Mouse (Mus musculus) MEL (cell line): ENCODE measurements at regions not wholly inside any gene's neighbourhood (a gene's known extent, or its start where the extent isn't known, plus 50 kb on each side); places are given as distances from the start of the nearest gene placed in this dataset.

ENCODE experiments used
- DNase-seq: peaks from one replicate; pipeline ENCODE4 v3.0.0; 2011; ENCODE audit warnings: low read depth, low spot score
- H3K27ac ChIP-seq: 2 replicates; pipeline ENCODE4 v1.5.1; 2012; ENCODE audit warnings: low read depth, mild to moderate bottlenecking, control low read depth, low read length, moderate library complexity; ENCODE audit not compliant: control insufficient read depth
- H3K27me3 ChIP-seq, 2 experiments: fragments of 150-350 bp in 1 of 2; sonication (generic) in 1 of 2; 2 replicates each; pipeline ENCODE4 v1.6.1; 2012; ENCODE audit warnings: low read length in 2 of 2, mild to moderate bottlenecking in 2 of 2, improper control_type of control experiment in 1 of 2, moderate library complexity in 1 of 2; ENCODE audit not compliant: insufficient read depth in 2 of 2, control insufficient read depth in 1 of 2
- H3K36me3 ChIP-seq, 2 experiments: 2 replicates each; pipeline ENCODE4 v1.6.1; 2012 to 2014; ENCODE audit warnings: low read length in 2 of 2, improper control_type of control experiment in 1 of 2, inconsistent platforms in 1 of 2, mild to moderate bottlenecking in 1 of 2; ENCODE audit not compliant: insufficient read depth in 2 of 2, control insufficient read depth in 1 of 2
- H3K4me1 ChIP-seq, 2 experiments: fragments of 150-350 bp in 1 of 2; sonication (generic) in 1 of 2; 2 replicates each; pipeline ENCODE4 v1.6.1; 2012; ENCODE audit warnings: low read length in 2 of 2, improper control_type of control experiment in 1 of 2, mild to moderate bottlenecking in 1 of 2; ENCODE audit not compliant: insufficient read depth in 2 of 2, control insufficient read depth in 1 of 2
- H3K4me3 ChIP-seq, 2 experiments: fragments of 150-350 bp in 1 of 2; sonication (generic) in 1 of 2; 2 replicates each; pipeline ENCODE4 v1.5.1; 2012; ENCODE audit warnings: low read depth in 2 of 2, low read length in 2 of 2, mild to moderate bottlenecking in 2 of 2, moderate library complexity in 2 of 2, control low read depth in 1 of 2, improper control_type of control experiment in 1 of 2; ENCODE audit not compliant: control insufficient read depth in 1 of 2, insufficient read depth in 1 of 2
- H3K79me2 ChIP-seq: 2 replicates; pipeline ENCODE4 v1.6.1; 2012; ENCODE audit warnings: mild to moderate bottlenecking, low read length, moderate library complexity; ENCODE audit not compliant: control insufficient read depth, poor library complexity, insufficient read depth
- H3K9ac ChIP-seq: 2 replicates; pipeline ENCODE4 v1.6.1; 2012; ENCODE audit warnings: low read depth, mild to moderate bottlenecking, control low read depth, low read length, moderate library complexity; ENCODE audit not compliant: control insufficient read depth, poor library complexity, severe bottlenecking
- H3K9me3 ChIP-seq: fragments of 150-350 bp; sonication (generic); replicated peaks from 2 replicates; pipeline ENCODE4 v1.6.1; 2012; ENCODE audit warnings: mild to moderate bottlenecking, low read length, improper control_type of control experiment, moderate library complexity; ENCODE audit not compliant: insufficient read depth
- CTCF ChIP-seq, 3 experiments: IDR thresholded peaks in 2 of 3; conservative IDR thresholded peaks in 1 of 3; 2 replicates each; pipeline ENCODE4 v1.5.1; 2011 to 2012; ENCODE audit warnings: low read length in 3 of 3, low read depth in 2 of 3, mild to moderate bottlenecking in 2 of 3, improper control_type of control experiment in 1 of 3, inconsistent platforms in 1 of 3, mixed read lengths in 1 of 3, moderate library complexity in 1 of 3; ENCODE audit not compliant: control insufficient read depth in 1 of 3, insufficient read depth in 1 of 3, poor library complexity in 1 of 3, severe bottlenecking in 1 of 3
- ELF1 ChIP-seq: IDR thresholded peaks from 2 replicates; pipeline ENCODE4 v1.6.1; 2014; ENCODE audit warnings: low read depth, mild to moderate bottlenecking, inconsistent platforms, low read length, improper control_type of control experiment, moderate library complexity
- EP300 ChIP-seq, 2 experiments: IDR thresholded peaks; 2 replicates each; pipeline ENCODE4 v1.6.1; 2011; ENCODE audit warnings: improper control_type of control experiment in 2 of 2, low read length in 2 of 2, low read depth in 1 of 2, mild to moderate bottlenecking in 1 of 2
- ETS1 ChIP-seq: IDR thresholded peaks from 2 replicates; pipeline ENCODE4 v1.6.1; 2012; ENCODE audit warnings: low read depth, mild to moderate bottlenecking, inconsistent platforms, low read length, improper control_type of control experiment, moderate library complexity
- GABPA ChIP-seq: IDR thresholded peaks from 2 replicates; pipeline ENCODE4 v1.6.1; 2012; ENCODE audit warnings: low read depth, mild to moderate bottlenecking, inconsistent platforms, low read length, improper control_type of control experiment, moderate library complexity
- GATA1 ChIP-seq: IDR thresholded peaks from 2 replicates; pipeline ENCODE4 v1.6.1; 2011; ENCODE audit warnings: low read depth, low read length, improper control_type of control experiment
- HCFC1 ChIP-seq: IDR thresholded peaks from 2 replicates; pipeline ENCODE4 v1.6.1; 2012; ENCODE audit warnings: low read depth, mild to moderate bottlenecking, inconsistent platforms, low read length, improper control_type of control experiment, moderate library complexity
- JUND ChIP-seq: IDR thresholded peaks from 2 replicates; pipeline ENCODE4 v1.6.1; 2011; ENCODE audit warnings: low read depth, mild to moderate bottlenecking, improper control_type of control experiment, low read length
- KAT2A ChIP-seq: conservative IDR thresholded peaks from 2 replicates; pipeline ENCODE4 v1.6.1; 2012; ENCODE audit warnings: low read depth, low read length, improper control_type of control experiment, inconsistent platforms
- MAFK ChIP-seq: IDR thresholded peaks from 2 replicates; pipeline ENCODE4 v1.6.1; 2011; ENCODE audit warnings: low read depth, mild to moderate bottlenecking, low read length, improper control_type of control experiment, borderline replicate concordance
- MAX ChIP-seq: IDR thresholded peaks from 2 replicates; pipeline ENCODE4 v1.6.1; 2011; ENCODE audit warnings: low read length, improper control_type of control experiment
- MYB ChIP-seq: IDR thresholded peaks from 2 replicates; pipeline ENCODE4 v1.6.1; 2011; ENCODE audit warnings: mild to moderate bottlenecking, low read depth, low read length, improper control_type of control experiment
- MYC ChIP-seq: IDR thresholded peaks from 2 replicates; pipeline ENCODE4 v1.6.1; 2011; ENCODE audit warnings: low read depth, mild to moderate bottlenecking, low read length, improper control_type of control experiment, moderate library complexity
- NRF1 ChIP-seq: IDR thresholded peaks from 2 replicates; pipeline ENCODE4 v1.6.1; 2014; ENCODE audit warnings: low read depth, mild to moderate bottlenecking, inconsistent platforms, low read length, improper control_type of control experiment, moderate library complexity; ENCODE audit not compliant: poor library complexity, insufficient read depth, severe bottlenecking
- POLR2A ChIP-seq, 2 experiments: IDR thresholded peaks; 2 replicates each; pipeline ENCODE4 v1.6.1; 2011 to 2012; ENCODE audit warnings: low read length in 2 of 2, mild to moderate bottlenecking in 2 of 2, control low read depth in 1 of 2, improper control_type of control experiment in 1 of 2, low read depth in 1 of 2, moderate library complexity in 1 of 2; ENCODE audit not compliant: control insufficient read depth in 1 of 2, insufficient read depth in 1 of 2, poor library complexity in 1 of 2
- POLR2AphosphoS2 ChIP-seq: IDR thresholded peaks from 2 replicates; pipeline ENCODE4 v1.6.1; 2011; ENCODE audit warnings: low read length, improper control_type of control experiment
- RAD21 ChIP-seq: IDR thresholded peaks from 2 replicates; pipeline ENCODE4 v1.6.1; 2011; ENCODE audit warnings: mild to moderate bottlenecking, low read depth, low read length, improper control_type of control experiment
- TCF12 ChIP-seq: IDR thresholded peaks from 2 replicates; pipeline ENCODE4 v1.6.1; 2014; ENCODE audit warnings: low read depth, mild to moderate bottlenecking, inconsistent platforms, low read length, improper control_type of control experiment, moderate library complexity

DNA sequence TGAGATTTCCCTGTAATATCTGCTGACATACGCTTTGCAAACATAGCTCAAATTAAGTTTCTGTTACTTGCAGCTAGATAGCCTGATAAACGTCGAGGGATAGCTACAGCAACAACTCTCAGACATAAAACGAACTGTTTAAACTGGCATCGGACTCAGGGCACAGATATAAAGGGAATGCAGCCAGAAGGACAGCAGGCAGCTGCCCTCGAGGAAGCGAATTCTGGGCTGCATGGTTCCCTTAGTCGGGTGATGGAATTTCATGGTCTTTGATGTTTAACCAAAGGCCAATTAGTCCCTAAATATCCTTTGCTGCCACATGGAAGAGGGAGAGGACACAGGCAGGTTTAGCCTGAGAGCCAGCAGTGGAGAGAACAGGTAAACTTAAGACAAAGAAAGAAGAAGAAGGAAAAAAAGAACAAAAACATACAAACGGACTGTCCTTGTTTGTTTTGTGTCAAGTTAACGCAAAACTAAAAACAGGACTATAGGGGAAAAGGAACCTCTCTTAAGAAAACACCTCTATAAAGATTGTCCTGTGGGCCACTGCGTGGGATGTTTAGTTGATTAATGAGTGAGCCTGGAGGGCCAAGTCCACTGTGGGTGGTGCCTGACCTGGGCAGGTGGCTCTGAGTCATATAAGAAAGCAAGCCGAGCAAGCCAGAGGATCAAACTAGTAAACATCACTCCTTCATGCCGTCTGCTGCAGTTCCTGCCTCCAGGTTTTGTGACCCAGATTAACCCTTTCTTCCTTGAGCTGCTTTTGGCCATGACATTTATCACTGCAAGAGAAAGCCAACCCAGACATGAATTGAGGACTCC is 255.5 kb downstream of the Gm4791 start:
- TF ChIP-seq ETS1 (no peak), GABPA (no peak), CTCF (IDR thresholded peaks at IDR 0.05 in 2 of 3, conservative IDR thresholded peaks at IDR 0.05 in 1 of 3; ENCODE audit: control insufficient read depth in 1 of 3, insufficient read depth in 1 of 3, low read depth in 2 of 3, low read length in 3 of 3, poor library complexity in 1 of 3, severe bottlenecking in 1 of 3) (no peak), GATA1 (no peak), RAD21 (no peak), MAFK (no peak), ELF1 (no peak), EP300 (IDR thresholded peaks at IDR 0.05; ENCODE audit: low read depth in 1 of 2, low read length in 2 of 2) (no peak), MAX (no peak), KAT2A (no peak), MYC (no peak), POLR2AphosphoS2 (no peak), HCFC1 (no peak)
- no peak for DNase-seq
- no peak overlapping the region for H3K9ac ChIP-seq
- no peaks in the 10 kb centered on the region for H3K79me2 ChIP-seq
- no peaks in the 10 kb centered on the region for H3K9me3 ChIP-seq
- no peaks in the 10 kb centered on the region; a peak in 1 of 4 replicates for H3K27me3 ChIP-seq
- H3K27ac ChIP-seq = no peak overlapping the region
- no peaks in the 10 kb centered on the region for H3K4me1 ChIP-seq
- no peak overlapping the region for H3K4me3 ChIP-seq
- H3K36me3 ChIP-seq = no peaks in the 10 kb centered on the region

DNA sequence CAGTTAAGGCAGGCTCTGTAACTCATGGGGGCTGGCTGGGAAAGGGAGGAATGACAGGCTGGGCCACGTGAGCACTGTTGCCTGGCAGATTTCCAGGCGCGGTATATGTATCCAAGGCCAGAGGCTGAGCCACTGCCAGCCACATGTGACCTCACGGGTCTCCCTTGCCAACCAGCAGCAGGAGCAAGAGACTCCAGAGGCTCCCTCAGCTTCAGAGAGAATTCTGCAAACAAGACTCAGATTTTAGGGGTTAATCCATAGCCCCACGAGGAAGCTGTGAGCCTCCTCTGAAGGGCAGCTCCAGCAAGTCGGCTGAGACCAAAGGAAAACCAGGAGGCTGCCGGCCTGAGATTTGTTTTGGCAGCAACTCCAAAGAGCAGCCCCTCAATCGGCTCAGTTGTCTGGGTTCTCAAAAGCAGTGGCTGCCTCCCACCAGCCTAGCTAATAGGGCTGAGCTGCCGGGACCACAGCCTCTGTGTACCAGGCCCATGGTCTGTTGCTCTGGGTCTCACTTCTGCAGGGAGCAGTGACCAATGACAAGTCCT is 264.0 kb upstream of the Cadm1 start:
- Histone ChIP-seq H3K4me1 (no peaks in the 10 kb centered on the region), H3K4me3 (no peak overlapping the region)
- no peak for TF ChIP-seq GABPA
- no peak for TF ChIP-seq POLR2AphosphoS2
- no peak for TF ChIP-seq TCF12
- no peak for TF ChIP-seq POLR2A (IDR thresholded peaks at IDR 0.05; ENCODE audit: control insufficient read depth in 1 of 2, insufficient read depth in 1 of 2, low read depth in 1 of 2, low read length in 2 of 2, poor library complexity in 1 of 2)
- TF ChIP-seq MYB = no peak
- no peak for TF ChIP-seq JUND
- TF ChIP-seq NRF1 = no peak
- TF ChIP-seq, all 39 proteins: peak for 0
- no peaks in the 10 kb centered on the region for H3K79me2 ChIP-seq
- H3K27ac ChIP-seq = no peak overlapping the region
- no peak for DNase-seq
- no peaks in the 10 kb centered on the region for H3K9me3 ChIP-seq
- no peaks in the 10 kb centered on the region for H3K27me3 ChIP-seq
- H3K9ac ChIP-seq = no peak overlapping the region
- no peaks in the 10 kb centered on the region for H3K36me3 ChIP-seq
